Mouse (Mus musculus) MEL (cell line): ENCODE results near the gene Olfr284.

Source experiments
- BHLHE40 ChIP-seq: IDR thresholded peaks from 2 replicates; pipeline ENCODE4 v1.6.1; 2012; ENCODE audit warnings: low read depth, mild to moderate bottlenecking, inconsistent platforms, low read length, improper control_type of control experiment, borderline replicate concordance
- CHD2 ChIP-seq: IDR thresholded peaks from 2 replicates; pipeline ENCODE4 v1.6.1; 2011; ENCODE audit warnings: low read length, improper control_type of control experiment
- CTCF ChIP-seq, 3 experiments: IDR thresholded peaks in 2 of 3; conservative IDR thresholded peaks in 1 of 3; 2 replicates each; pipeline ENCODE4 v1.5.1; 2011 to 2012; ENCODE audit warnings: low read length in 3 of 3, low read depth in 2 of 3, mild to moderate bottlenecking in 2 of 3, improper control_type of control experiment in 1 of 3, inconsistent platforms in 1 of 3, mixed read lengths in 1 of 3, moderate library complexity in 1 of 3; ENCODE audit not compliant: control insufficient read depth in 1 of 3, insufficient read depth in 1 of 3, poor library complexity in 1 of 3, severe bottlenecking in 1 of 3
- EP300 ChIP-seq, 2 experiments: IDR thresholded peaks; 2 replicates each; pipeline ENCODE4 v1.6.1; 2011; ENCODE audit warnings: improper control_type of control experiment in 2 of 2, low read length in 2 of 2, low read depth in 1 of 2, mild to moderate bottlenecking in 1 of 2
- NRF1 ChIP-seq: IDR thresholded peaks from 2 replicates; pipeline ENCODE4 v1.6.1; 2014; ENCODE audit warnings: low read depth, mild to moderate bottlenecking, inconsistent platforms, low read length, improper control_type of control experiment, moderate library complexity; ENCODE audit not compliant: poor library complexity, insufficient read depth, severe bottlenecking
- POLR2A ChIP-seq, 2 experiments: IDR thresholded peaks; 2 replicates each; pipeline ENCODE4 v1.6.1; 2011 to 2012; ENCODE audit warnings: low read length in 2 of 2, mild to moderate bottlenecking in 2 of 2, control low read depth in 1 of 2, improper control_type of control experiment in 1 of 2, low read depth in 1 of 2, moderate library complexity in 1 of 2; ENCODE audit not compliant: control insufficient read depth in 1 of 2, insufficient read depth in 1 of 2, poor library complexity in 1 of 2
- ZNF384 ChIP-seq: IDR thresholded peaks from 2 replicates; pipeline ENCODE4 v1.6.1; 2012; ENCODE audit warnings: low read depth, mild to moderate bottlenecking, inconsistent platforms, low read length, improper control_type of control experiment

DNA sequence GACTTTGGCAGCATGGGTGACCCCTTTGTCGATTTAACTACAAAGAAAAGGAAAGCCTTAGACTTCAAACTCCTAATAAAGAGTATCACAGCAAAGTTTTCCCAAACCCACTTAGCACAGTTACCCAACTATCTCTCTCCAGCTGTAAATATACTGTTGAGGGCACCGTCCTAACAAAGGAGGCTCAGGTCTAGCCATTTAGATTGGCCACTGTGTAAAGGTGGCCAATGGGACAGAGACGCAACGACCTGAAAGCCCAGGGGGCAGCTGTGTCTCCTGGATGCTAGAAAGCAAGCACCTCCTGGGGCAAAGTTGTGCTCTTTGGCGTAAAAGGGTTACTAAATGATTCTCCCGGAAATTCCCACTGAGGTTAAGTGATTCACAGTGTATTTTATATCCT, 40.1 kb upstream of the Olfr284 start, which contains the start of gene Olfr283:
- TF ChIP-seq CTCF (IDR thresholded peaks at IDR 0.05 in 2 of 3, conservative IDR thresholded peaks at IDR 0.05 in 1 of 3; ENCODE audit: control insufficient read depth in 1 of 3, insufficient read depth in 1 of 3, low read depth in 2 of 3, low read length in 3 of 3, poor library complexity in 1 of 3, severe bottlenecking in 1 of 3) (no peak), CHD2 (no peak), EP300 (IDR thresholded peaks at IDR 0.05; ENCODE audit: low read depth in 1 of 2, low read length in 2 of 2) (no peak), POLR2A (IDR thresholded peaks at IDR 0.05; ENCODE audit: control insufficient read depth in 1 of 2, insufficient read depth in 1 of 2, low read depth in 1 of 2, low read length in 2 of 2, poor library complexity in 1 of 2) (no peak), BHLHE40 (no peak), ZNF384 (no peak), NRF1 (no peak)
